Mouse (Mus musculus) cerebellum, adult 2 months (tissue): ENCODE results near the gene Lif. TPM values are rescaled to one million over a fixed set of nuclear protein-coding genes. Genes with fewer than 3 reads are reported as not detected.

Experiments used
- DNase-seq, 2 experiments: peaks; one replicate each; pipeline ENCODE4 v3.0.0; 2021
- H3K27ac ChIP-seq: fragments of 200-500 bp; 2 replicates; pipeline ENCODE4 v1.5.1; 2012; ENCODE audit warnings: low read length, control low read depth, inconsistent platforms; ENCODE audit not compliant: insufficient read depth
- H3K27me3 ChIP-seq: fragments of 200-500 bp; 2 replicates; pipeline ENCODE4 v1.6.1; 2012; ENCODE audit warnings: inconsistent platforms, mild to moderate bottlenecking, low read length, moderate library complexity; ENCODE audit not compliant: control insufficient read depth, insufficient read depth
- H3K4me1 ChIP-seq: fragments of 200-500 bp; 2 replicates; pipeline ENCODE4 v1.6.1; 2011; ENCODE audit warnings: low read length; ENCODE audit not compliant: control insufficient read depth, insufficient read depth
- H3K4me3 ChIP-seq: fragments of 200-500 bp; replicated peaks from 2 replicates; pipeline ENCODE3; 2011; ENCODE audit warnings: mild to moderate bottlenecking, low read depth, low read length, control low read depth; ENCODE audit not compliant: insufficient read depth
- CTCF ChIP-seq: fragments of 200-500 bp; IDR thresholded peaks from 2 replicates; pipeline ENCODE4 v1.5.1; 2011; ENCODE audit warnings: low read depth, mild to moderate bottlenecking, control low read depth, low read length, moderate library complexity, borderline replicate concordance; ENCODE audit not compliant: insufficient read depth
- POLR2A ChIP-seq: fragments of 200-500 bp; IDR thresholded peaks from 2 replicates; pipeline ENCODE4 v1.6.1; 2011; ENCODE audit warnings: low read length, control low read depth, borderline replicate concordance; ENCODE audit not compliant: insufficient read depth
- WGBS: fragments of 180-500 bp; shearing (Covaris S2); methylation state at CpG from one replicate; pipeline ENCODE4 v1.1.7; 2018; 5-methylcytosine and 5-hydroxymethylcytosine counted together
- polyA plus RNA-seq: library from polyadenylated mRNA; depleted of rRNA; stranded (reverse); fragments of >200 nt; gene quantifications from 2 replicates; pipeline ENCODE4 v1.2.3, GENCODE M21; 2012

Lif gene
- polyA plus RNA-seq, 1 experiment, result 0.15 TPM

GRCm38 (mm10) chr11:4216248-4217000 is 40.9 kb upstream of the Lif start:
- Histone ChIP-seq H3K27ac (no peak overlapping the region), H3K4me3 (no peak overlapping the region), H3K4me1 (no peaks in the 10 kb centered on the region), H3K27me3 (no peaks in the 10 kb centered on the region)
- 79% methylated on average over 9 of the region's 9 CpGs for WGBS
- no peak for DNase-seq
- TF ChIP-seq POLR2A, result no peak
- no peak for TF ChIP-seq CTCF

- no peaks in the 10 kb centered on the region for H3K4me1 ChIP-seq
- no peak within 1 kb of the TSS; the same call in 1 of the 2 replicates for H3K27ac ChIP-seq
These were observed 39.3 kb upstream of the Lif start, which contains the start of gene Castor1 for GRCm38 (mm10) chr11:4217914-4218629. Castor1 (plus strand) TSS chr11:4218225.

GRCm38 (mm10) chr11:4218637-4219036 is 38.7 kb upstream of the Lif start:
- H3K27me3 ChIP-seq, result no peaks in the 10 kb centered on the region
- no peak for DNase-seq
- H3K4me3 ChIP-seq, result no peak overlapping the region
- 25% methylated on average over 6 of the region's 6 CpGs for WGBS
- no peaks in the 10 kb centered on the region for H3K4me1 ChIP-seq
- H3K27ac ChIP-seq, result no peak overlapping the region
- TF ChIP-seq CTCF (no peak), POLR2A (no peak)

More at GRCm38 (mm10) chr11:4217914-4218629, 39.3 kb upstream of the Lif start, which contains the start of gene Castor1:
- Histone ChIP-seq H3K27me3 (no peaks in the 10 kb centered on the region), H3K4me3 (peak within 1 kb of the TSS; percentile 23)
- WGBS, result 4% methylated on average over 56 of the region's 56 CpGs
- TF ChIP-seq POLR2A (no peak), CTCF (no peak)
- peak; percentile 45 to 56 for DNase-seq

- DNase-seq, result peak; percentile 67
- TF ChIP-seq CTCF (peak; percentile 83), POLR2A (no peak)
- Histone ChIP-seq H3K4me1 (no peaks in the 10 kb centered on the region), H3K27ac (no peak overlapping the region), H3K27me3 (no peaks in the 10 kb centered on the region), H3K4me3 (no peak overlapping the region)
- WGBS, result 38% methylated on average over 2 of the region's 2 CpGs
These were observed 38.0 kb upstream of the Lif start for GRCm38 (mm10) chr11:4219317-4219751.

GRCm38 (mm10) chr11:4219908-4220307 is 37.4 kb upstream of the Lif start:
- H3K27me3 ChIP-seq, result no peaks in the 10 kb centered on the region
- no peak overlapping the region for H3K27ac ChIP-seq
- TF ChIP-seq CTCF (no peak), POLR2A (no peak)
- no peaks in the 10 kb centered on the region for H3K4me1 ChIP-seq
- WGBS, result 60% methylated on average over 9 of the region's 9 CpGs
- no peak overlapping the region for H3K4me3 ChIP-seq
- DNase-seq, result no peak

GRCm38 (mm10) chr11:4220443-4221400 is 36.6 kb upstream of the Lif start:
- Histone ChIP-seq H3K27ac (no peak overlapping the region), H3K4me1 (no peaks in the 10 kb centered on the region), H3K27me3 (no peaks in the 10 kb centered on the region), H3K4me3 (no peak overlapping the region)
- DNase-seq, result peak; percentile 64 to 81
- WGBS, result 55% methylated on average over 28 of the region's 28 CpGs
- TF ChIP-seq POLR2A (no peak), CTCF (peak; percentile 93)
